Mouse (Mus musculus) urinary bladder, postnatal 36 days (tissue): ENCODE data around the gene Aqp2.

Source experiments
- DNase-seq, 2 experiments: peaks; one replicate each; pipeline ENCODE4 v3.0.0; 2022; ENCODE audit warnings: low spot score in 2 of 2, mixed read lengths in 1 of 2

Gene Aqp2

DNA sequence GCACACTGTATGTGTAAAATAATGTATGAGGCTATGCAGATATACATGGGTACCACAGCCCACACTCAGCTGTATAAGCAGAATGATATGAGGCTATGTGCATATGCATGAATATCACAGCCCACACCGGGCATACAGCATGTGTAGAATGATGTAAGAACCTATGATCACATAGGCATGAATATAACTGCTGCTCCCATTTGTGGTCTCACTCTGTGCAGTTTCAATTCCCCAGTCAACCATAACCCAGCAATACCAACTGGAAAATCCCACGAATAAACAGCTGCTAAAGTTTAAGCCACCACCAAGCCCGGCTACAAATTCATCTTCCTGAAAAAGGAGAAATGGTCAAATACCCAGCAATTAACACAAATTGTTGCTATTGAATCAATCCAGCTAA, 39.7 kb downstream of the Aqp2 start:
- DNase-seq, result no peak

DNA sequence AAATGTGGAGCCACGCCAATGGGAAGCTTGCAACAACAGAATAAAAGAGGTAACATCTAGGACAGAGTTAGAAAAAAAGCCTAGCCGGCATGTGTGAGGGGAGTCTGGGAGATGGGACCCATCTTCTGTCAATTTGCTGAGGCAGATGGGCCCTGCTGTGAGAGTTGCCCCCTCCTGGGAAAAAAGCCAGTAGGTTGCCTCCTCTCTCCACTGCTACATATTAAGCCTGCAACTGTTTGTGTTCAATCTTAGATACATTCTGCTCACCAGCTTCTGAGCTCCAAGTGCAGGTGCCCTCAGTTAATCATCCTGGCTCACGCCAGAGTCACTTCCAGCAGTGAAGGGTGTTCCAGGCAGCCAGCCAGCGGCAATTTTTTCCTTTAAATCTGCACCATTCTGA, 41.0 kb downstream of the Aqp2 start:
- DNase-seq, result no peak

DNA sequence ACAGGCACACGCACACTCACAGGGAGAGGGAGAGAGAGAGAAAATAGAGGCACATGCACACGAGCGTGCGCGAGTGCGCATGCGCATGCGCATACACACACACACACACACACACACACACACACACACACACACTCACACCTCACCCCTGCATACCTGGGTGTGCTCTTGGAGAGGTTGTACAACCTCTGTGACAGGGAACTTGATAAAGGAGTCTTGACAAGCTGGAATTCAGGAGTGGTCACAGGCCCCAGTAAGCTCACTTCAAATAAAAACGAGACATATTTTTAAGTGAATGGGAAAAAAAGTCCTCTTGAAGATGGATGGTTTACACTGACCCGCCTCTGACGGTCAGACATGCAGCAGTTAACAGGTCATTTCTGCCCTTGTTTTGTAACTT, 43.2 kb downstream of the Aqp2 start:
- DNase-seq, result no peak

DNA sequence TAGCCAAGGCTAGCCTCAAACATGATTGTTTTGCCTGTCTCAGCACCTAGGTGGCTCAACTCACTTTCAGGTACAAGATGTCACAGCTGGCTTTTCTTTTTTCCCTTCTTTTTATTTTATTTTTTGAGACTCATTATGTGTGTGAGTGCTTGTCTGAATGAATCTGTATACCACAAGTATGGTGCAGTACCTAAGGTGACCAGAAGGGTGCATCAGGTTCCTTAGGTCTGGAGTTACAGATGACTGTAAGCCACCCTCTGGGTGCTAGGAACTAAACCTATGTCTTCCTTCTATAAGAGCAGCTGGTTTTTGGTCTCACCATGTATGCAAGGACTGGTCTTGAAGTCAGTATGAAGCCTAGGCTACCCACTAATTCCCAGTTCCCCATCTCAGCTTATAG, 52.8 kb downstream of the Aqp2 start:
- DNase-seq, result no peak
